Mouse (Mus musculus) kidney, adult 2 months (tissue): ENCODE measurements around the gene Afg3l1. TPM values are rescaled to one million over a fixed set of nuclear protein-coding genes. Genes with fewer than 3 reads are reported as not detected.
A peak's percentile ranks its signal among the peaks of the same experiment; 100 is the strongest.

ENCODE experiments used
- DNase-seq: peaks from one replicate; pipeline ENCODE4 v3.0.0; 2021
- H3K27ac ChIP-seq: fragments of 200-500 bp; 2 replicates; pipeline ENCODE4 v1.5.1; 2012; ENCODE audit warnings: low read depth, low read length, control low read depth, inconsistent platforms; ENCODE audit not compliant: insufficient read depth
- H3K27me3 ChIP-seq: fragments of 200-500 bp; replicated peaks from 2 replicates; pipeline ENCODE4 v1.6.1; 2012; ENCODE audit warnings: mild to moderate bottlenecking, moderate library complexity, low read length, inconsistent platforms; ENCODE audit not compliant: control insufficient read depth, insufficient read depth
- H3K36me3 ChIP-seq: fragments of 200-500 bp; 2 replicates; pipeline ENCODE4 v1.6.1; 2012; ENCODE audit warnings: mild to moderate bottlenecking, moderate library complexity, low read length, inconsistent platforms; ENCODE audit not compliant: control insufficient read depth, insufficient read depth
- H3K4me1 ChIP-seq: fragments of 200-500 bp; 2 replicates; pipeline ENCODE4 v1.6.1; 2011; ENCODE audit warnings: low read length; ENCODE audit not compliant: control insufficient read depth, insufficient read depth
- H3K4me3 ChIP-seq: fragments of 200-500 bp; 2 replicates; pipeline ENCODE4 v1.5.1; 2011; ENCODE audit warnings: mild to moderate bottlenecking, low read depth, low read length, control low read depth; ENCODE audit not compliant: insufficient read depth
- CTCF ChIP-seq: fragments of 200-500 bp; conservative IDR thresholded peaks from 2 replicates; pipeline ENCODE4 v1.5.1; 2011; ENCODE audit warnings: low read depth, mild to moderate bottlenecking, control low read depth, low read length, moderate library complexity, mixed read lengths; ENCODE audit not compliant: insufficient read depth, insufficient read length
- POLR2A ChIP-seq: fragments of 200-500 bp; IDR thresholded peaks from one replicate; pipeline ENCODE4 v1.6.1; 2011; ENCODE audit warnings: low read depth, low read length, control low read depth
- WGBS: fragments of 180-500 bp; shearing (Covaris S2); methylation state at CpG from one replicate; pipeline ENCODE4 v1.1.7; 2018; 5-methylcytosine and 5-hydroxymethylcytosine counted together
- polyA plus RNA-seq: library from polyadenylated mRNA; depleted of rRNA; stranded (reverse); fragments of >200 nt; gene quantifications from 2 replicates; pipeline ENCODE4 v1.2.3, GENCODE M21; 2012

Afg3l1 gene
- polyA plus RNA-seq, 1 experiment = 38.7 TPM

GRCm38 (mm10) chr8:123476911-123477736 lies 579 bp upstream of the Afg3l1 start:
- Histone ChIP-seq H3K4me3 (peak overlapping the region; percentile 85), H3K27me3 (no peaks in the 10 kb centered on the region), H3K27ac (no peak overlapping the region; the same call in 1 of the 2 replicates), H3K36me3 (no peaks in the 10 kb centered on the region), H3K4me1 (peaks cover 16% of the 10 kb centered on the region)
- TF ChIP-seq CTCF (no peak), POLR2A (no peak)
- WGBS = 12% methylated on average over 34 of the region's 34 CpGs
- DNase-seq = no peak

GRCm38 (mm10) chr8:123478456-123479218 lies 934 bp downstream of the Afg3l1 start:
- Histone ChIP-seq H3K36me3 (no peaks in the 10 kb centered on the region), H3K4me1 (peaks cover 16% of the 10 kb centered on the region), H3K27me3 (no peaks in the 10 kb centered on the region), H3K27ac (peak overlapping the region; percentile 89; the same call in 1 of the 2 replicates), H3K4me3 (peak overlapping the region; percentile 85)
- WGBS = 23% methylated on average over 16 of the region's 16 CpGs
- TF ChIP-seq POLR2A (no peak), CTCF (no peak)
- peak; percentile 13 for DNase-seq

- H3K4me1 ChIP-seq = peaks cover 7% of the 10 kb centered on the region
- WGBS = 88% methylated on average over 7 of the region's 7 CpGs
- H3K27me3 ChIP-seq = no peaks in the 10 kb centered on the region
- no peak overlapping the region for H3K27ac ChIP-seq
- TF ChIP-seq POLR2A (no peak), CTCF (peak; percentile 41)
- DNase-seq = no peak
- peaks cover 4% of the 10 kb centered on the region; the same call in 1 of the 2 replicates for H3K36me3 ChIP-seq
- H3K4me3 ChIP-seq = no peak overlapping the region
Observed at GRCm38 (mm10) chr8:123482627-123483026, 4.9 kb downstream of the Afg3l1 start.

GRCm38 (mm10) chr8:123491280-123492075 lies 13.8 kb downstream of the Afg3l1 start:
- H3K36me3 ChIP-seq = peaks cover 11% of the 10 kb centered on the region
- TF ChIP-seq POLR2A (no peak), CTCF (no peak)
- no peak overlapping the region for H3K27ac ChIP-seq

DNA sequence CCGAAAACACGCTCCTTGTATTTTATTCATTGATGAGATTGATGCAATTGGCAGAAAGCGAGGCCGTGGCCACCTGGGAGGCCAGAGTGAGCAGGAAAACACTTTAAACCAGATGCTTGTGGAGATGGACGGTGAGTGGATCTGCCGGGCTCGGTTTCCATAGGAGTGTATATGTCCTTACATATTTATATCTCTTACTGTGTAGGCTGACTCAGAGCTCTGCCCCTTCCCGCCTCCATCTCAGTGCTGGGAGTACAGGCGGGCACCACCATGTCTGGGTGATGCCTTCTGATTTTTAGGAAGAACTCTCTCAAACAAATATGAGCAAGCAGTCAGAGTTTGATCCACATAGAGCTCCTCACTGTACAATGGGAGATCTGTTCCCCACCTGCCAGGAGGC lies 15.2 kb downstream of the Afg3l1 start:
- Histone ChIP-seq H3K27ac (no peak overlapping the region), H3K27me3 (no peaks in the 10 kb centered on the region), H3K36me3 (peaks cover 11% of the 10 kb centered on the region), H3K4me1 (no peaks in the 10 kb centered on the region), H3K4me3 (no peak overlapping the region)
- 96% methylated on average over 9 of the region's 9 CpGs for WGBS
- no peak for DNase-seq
- TF ChIP-seq POLR2A = no peak
- TF ChIP-seq CTCF = no peak

More at GRCm38 (mm10) chr8:123491280-123492075, 13.8 kb downstream of the Afg3l1 start:
- Histone ChIP-seq H3K4me1 (no peaks in the 10 kb centered on the region), H3K4me3 (no peak overlapping the region), H3K27me3 (no peaks in the 10 kb centered on the region)
- DNase-seq = no peak
- 90% methylated on average over 15 of the region's 15 CpGs for WGBS

DNA sequence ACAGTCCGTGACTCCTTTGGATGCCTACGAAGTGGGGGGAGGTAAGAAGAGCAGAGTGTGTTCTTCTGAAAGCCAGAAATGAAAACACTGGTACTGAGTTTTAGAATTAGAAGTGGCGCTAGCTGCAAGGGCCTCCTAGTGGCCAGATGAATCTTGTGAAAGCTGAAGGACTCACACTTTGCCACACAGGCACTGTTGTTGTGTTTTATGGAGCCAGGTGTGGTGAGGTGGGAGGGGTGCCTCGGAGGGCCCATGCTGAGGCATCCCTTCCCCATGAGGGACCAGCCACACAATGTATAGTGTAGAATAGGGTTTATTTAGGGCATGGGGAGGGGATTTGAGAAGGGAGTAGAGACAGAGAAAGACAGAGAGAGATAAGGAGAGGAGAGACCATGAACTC lies 20.0 kb downstream of the Afg3l1 start:
- no peak for DNase-seq
- WGBS = 92% methylated on average over 4 of the region's 4 CpGs
- H3K36me3 ChIP-seq = peaks cover 9% of the 10 kb centered on the region
- TF ChIP-seq POLR2A (no peak), CTCF (no peak)
- H3K27me3 ChIP-seq = no peaks in the 10 kb centered on the region
- no peak overlapping the region for H3K27ac ChIP-seq
- H3K4me1 ChIP-seq = no peaks in the 10 kb centered on the region
- no peak overlapping the region for H3K4me3 ChIP-seq
